Mouse (Mus musculus) lung, embryonic 14.5 days (tissue): ENCODE measurements around the gene Sntg2. TPM values are rescaled to one million over a fixed set of nuclear protein-coding genes. Genes with fewer than 3 reads are reported as not detected.

Experiments
- ATAC-seq: fragments of 200-750 bp; cut with Nextera tagmentation; 2 replicates; pipeline ENCODE4 v1.8.0; 2017; ENCODE audit warnings: mild to moderate bottlenecking, moderate TSS enrichment, moderate library complexity; ENCODE audit not compliant: insufficient read depth
- DNase-seq: peaks from one replicate; pipeline ENCODE4 v3.0.0-alpha.2; 2015
- H3K27ac ChIP-seq: fragments of 300-500 bp; sonication (generic); 2 replicates; pipeline ENCODE4 v1.5.1; 2014; ENCODE audit warnings: low read depth, mild to moderate bottlenecking, moderate library complexity
- H3K27me3 ChIP-seq: fragments of 300-500 bp; sonication (generic); 2 replicates; pipeline ENCODE4 v1.6.1; 2014; ENCODE audit warnings: low read length, control low read depth; ENCODE audit not compliant: insufficient read depth
- H3K36me3 ChIP-seq: fragments of 300-500 bp; sonication (generic); 2 replicates; pipeline ENCODE4 v1.6.1; 2014; ENCODE audit warnings: control low read depth; ENCODE audit not compliant: insufficient read depth
- H3K4me1 ChIP-seq: fragments of 300-500 bp; sonication (generic); 2 replicates; pipeline ENCODE4 v1.6.1; 2014; ENCODE audit warnings: antibody characterized with exemption, control low read depth; ENCODE audit not compliant: insufficient read depth
- H3K4me2 ChIP-seq: fragments of 300-500 bp; sonication (generic); 2 replicates; pipeline ENCODE4 v1.6.1; 2014; ENCODE audit warnings: mild to moderate bottlenecking
- H3K4me3 ChIP-seq: fragments of 300-500 bp; sonication (generic); 2 replicates; pipeline ENCODE4 v1.5.1; 2014; ENCODE audit warnings: low read depth, low read length
- H3K9ac ChIP-seq: fragments of 300-500 bp; sonication (generic); 2 replicates; pipeline ENCODE4 v1.6.1; 2014
- H3K9me3 ChIP-seq: fragments of 300-500 bp; sonication (generic); 2 replicates; pipeline ENCODE4 v1.6.1; 2016; ENCODE audit warnings: low read depth, low read length, control low read depth
- CTCF ChIP-seq: IDR thresholded peaks from 2 replicates; pipeline ENCODE4 v1.5.1; 2016; ENCODE audit warnings: antibody characterized with exemption, low read depth
- WGBS: fragments of 180-500 bp; shearing (Covaris S2); extraction: QIAGEN DNeasy Blood & Tissue Kit; methylation state at CpG from one replicate; pipeline ENCODE4 v1.1.7; 2014; 5-methylcytosine and 5-hydroxymethylcytosine counted together
- polyA plus RNA-seq: library from polyadenylated mRNA; unstranded; fragments of >200 nt; fragmentation: Nextera tagmentation; extraction: Ambion mirVana; gene quantifications from 2 replicates; pipeline ENCODE4 v1.2.1, GENCODE M21; 2014

The Sntg2 gene
- polyA plus RNA-seq, 1 experiment from 2014 or later = 11.6 TPM

DNA sequence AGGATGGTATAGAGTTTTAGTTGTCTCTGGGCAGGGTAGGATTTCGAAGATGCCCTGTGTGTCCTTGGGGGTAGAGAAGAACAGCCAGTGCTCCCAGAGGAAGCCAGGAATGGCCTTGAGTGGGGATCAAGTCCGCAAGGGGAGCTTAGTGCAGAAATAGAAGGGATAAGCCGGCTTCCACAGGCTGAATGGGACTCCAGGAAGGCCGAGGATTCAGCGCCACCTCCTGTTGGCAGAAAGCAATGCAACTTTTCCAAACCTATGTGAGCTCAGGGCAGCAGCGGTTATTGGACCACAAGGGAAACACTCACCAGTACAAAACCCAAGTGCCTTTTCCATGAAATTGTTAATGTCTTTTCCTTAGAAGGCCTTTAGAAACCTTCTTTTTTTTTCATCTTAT is 3.4 kb downstream of the Sntg2 start:
- ATAC-seq = no peak
- WGBS = 9% methylated on average over 6 of the region's 6 CpGs

DNA sequence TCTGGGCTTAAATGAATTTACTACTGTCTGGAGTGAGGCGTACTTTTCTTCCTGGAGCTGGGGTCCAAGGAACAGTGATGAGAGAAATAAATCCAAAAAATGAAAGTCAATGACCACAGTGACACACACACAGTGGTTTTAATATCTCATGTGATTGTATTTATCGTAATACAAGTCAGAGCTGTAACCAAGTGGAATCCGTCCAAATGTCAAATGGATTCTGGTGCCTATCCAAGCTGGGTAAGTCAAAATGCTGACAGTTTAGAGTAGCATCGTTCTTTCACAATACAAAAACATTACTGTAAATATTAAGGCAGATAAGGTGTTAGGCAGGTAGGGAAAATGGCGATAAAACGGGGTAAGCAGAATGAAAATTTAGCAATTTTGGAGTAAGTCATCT is 4.0 kb downstream of the Sntg2 start:
- Histone ChIP-seq H3K4me3 (no peak overlapping the region), H3K27me3 (0 out of 2 replicates have a peak, but pooled peaks cover 2% of the 10 kb centered on the region), H3K27ac (no peak overlapping the region), H3K4me1 (peaks cover 8% of the 10 kb centered on the region; the same call in 1 of the 2 replicates), H3K9me3 (no peaks in the 10 kb centered on the region), H3K9ac (no peak overlapping the region), H3K36me3 (no peaks in the 10 kb centered on the region), H3K4me2 (no peak overlapping the region)
- WGBS = 76% methylated on average over 6 of the region's 6 CpGs
- DNase-seq = no peak
- ATAC-seq = no peak
- TF ChIP-seq CTCF = no peak

More for the DNA sequence above, 3.4 kb downstream of the Sntg2 start:
- Histone ChIP-seq H3K36me3 (no peaks in the 10 kb centered on the region), H3K27me3 (0 out of 2 replicates have a peak, but pooled peaks cover 3% of the 10 kb centered on the region), H3K4me2 (no peak overlapping the region), H3K9ac (no peak overlapping the region), H3K9me3 (no peaks in the 10 kb centered on the region), H3K4me3 (no peak overlapping the region), H3K27ac (no peak overlapping the region), H3K4me1 (peaks cover 8% of the 10 kb centered on the region; the same call in 1 of the 2 replicates)
- peak; percentile 94 for DNase-seq
- TF ChIP-seq CTCF = peak; percentile 93

DNA sequence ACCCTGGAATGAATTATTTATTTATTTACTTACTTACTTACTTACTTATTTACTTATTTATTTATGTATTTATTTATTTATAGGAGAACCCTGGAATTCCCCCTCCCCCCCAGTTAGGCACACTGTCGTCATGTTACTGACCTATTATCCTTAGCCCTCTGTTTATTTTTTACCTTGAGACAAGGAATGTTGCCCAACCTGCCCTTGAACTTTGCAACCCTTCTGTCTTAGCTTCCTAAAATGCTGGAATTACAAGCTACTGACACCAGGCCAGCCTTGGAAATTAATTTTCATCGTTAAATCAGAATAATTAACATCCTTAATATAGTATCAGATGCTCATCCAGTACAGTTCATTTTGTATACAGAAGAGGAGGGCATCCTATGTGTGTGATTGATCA is 10.9 kb downstream of the Sntg2 start:
- Histone ChIP-seq H3K4me3 (no peak overlapping the region), H3K4me2 (no peak overlapping the region), H3K9ac (no peak overlapping the region), H3K36me3 (no peaks in the 10 kb centered on the region), H3K27me3 (no peaks in the 10 kb centered on the region), H3K9me3 (no peaks in the 10 kb centered on the region), H3K4me1 (no peaks in the 10 kb centered on the region), H3K27ac (no peak overlapping the region)
- no peak for TF ChIP-seq CTCF
- no peak for DNase-seq
- 73% methylated on average over 2 of the region's 2 CpGs for WGBS
- ATAC-seq = no peak

GRCm38 (mm10) chr12:30357666-30358065 is 15.5 kb downstream of the Sntg2 start:
- Histone ChIP-seq H3K4me3 (no peak overlapping the region), H3K27me3 (no peaks in the 10 kb centered on the region), H3K27ac (no peak overlapping the region), H3K9me3 (no peaks in the 10 kb centered on the region), H3K36me3 (no peaks in the 10 kb centered on the region), H3K4me2 (no peak overlapping the region), H3K9ac (no peak overlapping the region), H3K4me1 (no peaks in the 10 kb centered on the region)
- no peak for TF ChIP-seq CTCF
- ATAC-seq = no peak
- 47% methylated on average over 6 of the region's 6 CpGs for WGBS
- DNase-seq = no peak

GRCm38 (mm10) chr12:30352393-30352792 is 20.8 kb downstream of the Sntg2 start:
- ATAC-seq = no peak
- DNase-seq = no peak
- no peaks in the 10 kb centered on the region for H3K9me3 ChIP-seq

GRCm38 (mm10) chr12:30348036-30348435 is 25.1 kb downstream of the Sntg2 start:
- no peaks in the 10 kb centered on the region for H3K4me1 ChIP-seq
- WGBS = 75% methylated on average over 1 of the region's 1 CpGs
- no peak overlapping the region for H3K9ac ChIP-seq
- no peak overlapping the region for H3K4me3 ChIP-seq
- no peaks in the 10 kb centered on the region for H3K36me3 ChIP-seq
- H3K9me3 ChIP-seq = no peaks in the 10 kb centered on the region
- H3K4me2 ChIP-seq = no peak overlapping the region
- no peaks in the 10 kb centered on the region for H3K27me3 ChIP-seq
- TF ChIP-seq CTCF = no peak
- H3K27ac ChIP-seq = no peak overlapping the region
- no peak for ATAC-seq
- DNase-seq = no peak

More at GRCm38 (mm10) chr12:30352393-30352792, 20.8 kb downstream of the Sntg2 start:
- WGBS = 62% methylated on average over 2 of the region's 2 CpGs
- Histone ChIP-seq H3K4me2 (no peak overlapping the region), H3K36me3 (no peaks in the 10 kb centered on the region), H3K4me1 (no peaks in the 10 kb centered on the region), H3K27ac (no peak overlapping the region), H3K4me3 (no peak overlapping the region), H3K27me3 (no peaks in the 10 kb centered on the region), H3K9ac (no peak overlapping the region)
- TF ChIP-seq CTCF = no peak

DNA sequence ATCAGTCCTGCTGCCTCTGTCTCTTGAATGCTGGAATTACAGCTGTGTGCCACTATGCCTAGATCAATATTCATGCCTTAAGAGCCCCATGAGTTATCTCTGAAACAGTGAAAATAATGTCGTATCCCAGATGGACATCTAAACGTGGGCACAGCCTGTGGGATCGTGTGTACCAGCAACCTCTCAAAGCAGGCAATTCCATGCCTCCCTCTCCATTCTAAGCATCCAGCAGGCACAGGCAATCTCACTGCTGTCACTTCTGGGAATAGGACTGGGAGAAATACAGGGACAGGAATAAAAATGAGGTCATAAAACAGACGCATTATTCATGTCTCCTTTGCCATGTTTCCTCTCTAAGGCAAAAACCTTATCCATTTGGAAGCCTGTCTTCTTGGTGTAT is 25.9 kb downstream of the Sntg2 start:
- TF ChIP-seq CTCF = no peak
- DNase-seq (no peak), ATAC-seq (no peak)
- no peak overlapping the region for H3K4me2 ChIP-seq
- no peak overlapping the region for H3K9ac ChIP-seq
- no peaks in the 10 kb centered on the region for H3K27me3 ChIP-seq
- H3K4me1 ChIP-seq = no peaks in the 10 kb centered on the region
- H3K4me3 ChIP-seq = no peak overlapping the region
- 70% methylated on average over 4 of the region's 4 CpGs for WGBS
- H3K27ac ChIP-seq = no peak overlapping the region
- no peaks in the 10 kb centered on the region for H3K9me3 ChIP-seq
- no peaks in the 10 kb centered on the region for H3K36me3 ChIP-seq

DNA sequence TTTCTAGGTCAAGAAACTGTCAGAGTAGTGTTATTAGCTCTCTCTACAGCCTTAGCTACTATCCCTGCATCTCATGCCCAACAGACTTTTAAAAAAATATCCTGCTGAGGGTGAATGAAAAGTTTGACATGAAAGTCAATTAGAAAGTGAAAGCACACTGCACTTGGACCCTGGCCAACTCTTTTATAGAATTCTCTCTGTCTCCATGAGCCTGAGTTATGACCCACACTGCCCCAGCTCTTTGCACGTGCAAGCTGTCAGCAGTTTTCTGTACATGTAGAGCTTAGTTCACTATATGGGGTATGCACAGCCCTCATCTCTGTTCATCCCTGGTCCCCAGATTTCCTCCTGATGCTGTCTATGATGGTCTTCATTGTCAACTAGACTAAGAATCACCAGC is 28.4 kb downstream of the Sntg2 start:
- Histone ChIP-seq H3K4me1 (no peaks in the 10 kb centered on the region), H3K27ac (no peak overlapping the region), H3K9me3 (no peaks in the 10 kb centered on the region), H3K9ac (no peak overlapping the region), H3K4me3 (no peak overlapping the region), H3K27me3 (no peaks in the 10 kb centered on the region), H3K4me2 (no peak overlapping the region), H3K36me3 (no peaks in the 10 kb centered on the region)
- peak; percentile 76 for DNase-seq
- no peak for TF ChIP-seq CTCF
- 18% methylated on average over 1 of the region's 1 CpGs for WGBS
- ATAC-seq = no peak
